Mouse (Mus musculus): ENCODE measurements around the gene 4931422A03Rik. TPM values are rescaled to one million over a fixed set of nuclear protein-coding genes. Genes with fewer than 3 reads are reported as not detected.
"Not testable (repeated sequence)": the region's sequence is repeated elsewhere in the genome, so short reads cannot be mapped to it uniquely, and the experiment has no call there.

4931422A03Rik gene
- polyA plus RNA-seq, 1 experiment from 2014 or later = 2.3 TPM

- no peak overlapping the region for H3K4me3 ChIP-seq (ENCODE audit: low read length)
- H3K27me3 ChIP-seq (replicated peaks; ENCODE audit: control insufficient read depth, insufficient read depth, low read length) = no peaks in the 10 kb centered on the region
- H3K9ac ChIP-seq (ENCODE audit: low read depth, low read length) = no peak overlapping the region
- no peak overlapping the region for H3K4me2 ChIP-seq (ENCODE audit: low read length)
- no peaks in the 10 kb centered on the region for H3K9me3 ChIP-seq (ENCODE audit: control insufficient read depth, low read length)
- H3K27ac ChIP-seq (ENCODE audit: low read depth, low read length) = no peak overlapping the region
- H3K4me1 ChIP-seq (ENCODE audit: control insufficient read depth, insufficient read depth, low read depth, low read length) = peaks cover 12% of the 10 kb centered on the region
- H3K36me3 ChIP-seq (ENCODE audit: control insufficient read depth, insufficient read depth, low read length) = peaks cover 12% of the 10 kb centered on the region
- ATAC-seq = no peak
- WGBS = 86% methylated on average over 3 of the region's 3 CpGs
Measured at GRCm38 (mm10) chr2:104032056-104032455, 3.9 kb upstream of the 4931422A03Rik start.

GRCm38 (mm10) chr2:104030381-104030780 lies 2.2 kb upstream of the 4931422A03Rik start:
- Histone ChIP-seq H3K27me3 (replicated peaks; ENCODE audit: control insufficient read depth, insufficient read depth, low read length) (no peaks in the 10 kb centered on the region), H3K9ac (ENCODE audit: low read depth, low read length) (no peak overlapping the region), H3K27ac (ENCODE audit: low read depth, low read length) (no peak overlapping the region), H3K36me3 (ENCODE audit: control insufficient read depth, insufficient read depth, low read length) (peaks cover 8% of the 10 kb centered on the region), H3K4me1 (ENCODE audit: control insufficient read depth, insufficient read depth, low read depth, low read length) (peaks cover 12% of the 10 kb centered on the region), H3K9me3 (ENCODE audit: control insufficient read depth, low read length) (no peaks in the 10 kb centered on the region), H3K4me2 (ENCODE audit: low read length) (no peak overlapping the region), H3K4me3 (ENCODE audit: low read length) (no peak overlapping the region)
- ATAC-seq = no peak
- WGBS = 89% methylated on average over 3 of the region's 3 CpGs

- no peak for ATAC-seq
- H3K9ac ChIP-seq (ENCODE audit: low read depth, low read length) = no peak overlapping the region
- 83% methylated on average over 2 of the region's 2 CpGs for WGBS
- H3K9me3 ChIP-seq (ENCODE audit: control insufficient read depth, low read length) = no peaks in the 10 kb centered on the region
- no peak overlapping the region for H3K27ac ChIP-seq (ENCODE audit: low read depth, low read length)
- no peaks in the 10 kb centered on the region for H3K27me3 ChIP-seq (replicated peaks; ENCODE audit: control insufficient read depth, insufficient read depth, low read length)
- H3K4me1 ChIP-seq (ENCODE audit: control insufficient read depth, insufficient read depth, low read depth, low read length) = peaks cover 12% of the 10 kb centered on the region
- peak overlapping the region; percentile 95 for H3K4me3 ChIP-seq (ENCODE audit: low read length)
- H3K36me3 ChIP-seq (ENCODE audit: control insufficient read depth, insufficient read depth, low read length) = peaks cover 5% of the 10 kb centered on the region
- peak overlapping the region; percentile 63 for H3K4me2 ChIP-seq (ENCODE audit: low read length)
Measured at GRCm38 (mm10) chr2:104029074-104029473, 913 bp upstream of the 4931422A03Rik start.

GRCm38 (mm10) chr2:104027458-104028138 lies 563 bp downstream of the 4931422A03Rik start, which contains the start of gene Fbxo3:
Gene Fbxo3, plus strand, starts transcription at chr2:104027721.
- 1% methylated on average over 40 of the region's 44 CpGs for WGBS
- Histone ChIP-seq H3K36me3 (ENCODE audit: control insufficient read depth, insufficient read depth, low read length) (no peaks in the 10 kb centered on the region; the same call in 1 of the 2 replicates), H3K9ac (ENCODE audit: low read depth, low read length) (peak within 1 kb of the TSS; percentile 97), H3K4me1 (ENCODE audit: control insufficient read depth, insufficient read depth, low read depth, low read length) (peaks cover 12% of the 10 kb centered on the region), H3K27me3 (replicated peaks; ENCODE audit: control insufficient read depth, insufficient read depth, low read length) (no peaks in the 10 kb centered on the region), H3K9me3 (ENCODE audit: control insufficient read depth, low read length) (no peaks in the 10 kb centered on the region), H3K27ac (ENCODE audit: low read depth, low read length) (peak within 1 kb of the TSS; percentile 83), H3K4me2 (ENCODE audit: low read length) (peak within 1 kb of the TSS; percentile 63), H3K4me3 (ENCODE audit: low read length) (peak within 1 kb of the TSS; percentile 95)
- ATAC-seq = peak; percentile 97

- Histone ChIP-seq H3K27ac (ENCODE audit: low read depth, low read length) (no peak overlapping the region), H3K9me3 (ENCODE audit: control insufficient read depth, low read length) (no peaks in the 10 kb centered on the region), H3K9ac (ENCODE audit: low read depth, low read length) (no peak overlapping the region), H3K4me3 (ENCODE audit: low read length) (no peak overlapping the region), H3K27me3 (replicated peaks; ENCODE audit: control insufficient read depth, insufficient read depth, low read length) (no peaks in the 10 kb centered on the region), H3K36me3 (ENCODE audit: control insufficient read depth, insufficient read depth, low read length) (no peaks in the 10 kb centered on the region), H3K4me2 (ENCODE audit: low read length) (no peak overlapping the region), H3K4me1 (ENCODE audit: control insufficient read depth, insufficient read depth, low read depth, low read length) (peaks cover 9% of the 10 kb centered on the region)
- WGBS = 87% methylated on average over 4 of the region's 4 CpGs
- ATAC-seq = no peak
Measured at GRCm38 (mm10) chr2:104024656-104025055, 3.5 kb downstream of the 4931422A03Rik start.

GRCm38 (mm10) chr2:104023096-104023495 lies 5.1 kb downstream of the 4931422A03Rik start:
- no peaks in the 10 kb centered on the region; the same call in 1 of the 2 replicates for H3K4me1 ChIP-seq (ENCODE audit: control insufficient read depth, insufficient read depth, low read depth, low read length)
- H3K36me3 ChIP-seq (ENCODE audit: control insufficient read depth, insufficient read depth, low read length) = no peaks in the 10 kb centered on the region
- WGBS = 91% methylated on average over 7 of the region's 7 CpGs
- H3K4me3 ChIP-seq (ENCODE audit: low read length) = no peak overlapping the region
- no peak overlapping the region for H3K4me2 ChIP-seq (ENCODE audit: low read length)
- ATAC-seq = no peak
- no peaks in the 10 kb centered on the region for H3K9me3 ChIP-seq (ENCODE audit: control insufficient read depth, low read length)
- H3K27me3 ChIP-seq (replicated peaks; ENCODE audit: control insufficient read depth, insufficient read depth, low read length) = no peaks in the 10 kb centered on the region
- H3K27ac ChIP-seq (ENCODE audit: low read depth, low read length) = no peak overlapping the region
- H3K9ac ChIP-seq (ENCODE audit: low read depth, low read length) = no peak overlapping the region

GRCm38 (mm10) chr2:104008853-104009252 lies 19.3 kb downstream of the 4931422A03Rik start:
- ATAC-seq; H3K36me3 ChIP-seq (ENCODE audit: control insufficient read depth, insufficient read depth, low read length): not testable (repeated sequence)

GRCm38 (mm10) chr2:104007793-104008519 lies 20.2 kb downstream of the 4931422A03Rik start:
- no peaks in the 10 kb centered on the region for H3K9me3 ChIP-seq (ENCODE audit: control insufficient read depth, low read length)
- no peaks in the 10 kb centered on the region for H3K27me3 ChIP-seq (replicated peaks; ENCODE audit: control insufficient read depth, insufficient read depth, low read length)
- ATAC-seq = no peak
- H3K4me1 ChIP-seq (ENCODE audit: control insufficient read depth, insufficient read depth, low read depth, low read length) = no peaks in the 10 kb centered on the region
- no peak overlapping the region for H3K27ac ChIP-seq (ENCODE audit: low read depth, low read length)
- no peaks in the 10 kb centered on the region for H3K36me3 ChIP-seq (ENCODE audit: control insufficient read depth, insufficient read depth, low read length)
- H3K4me3 ChIP-seq (ENCODE audit: low read length) = no peak overlapping the region
- H3K9ac ChIP-seq (ENCODE audit: low read depth, low read length) = no peak overlapping the region
- WGBS = 89% methylated on average over 7 of the region's 7 CpGs
- H3K4me2 ChIP-seq (ENCODE audit: low read length) = no peak overlapping the region

More at GRCm38 (mm10) chr2:104008853-104009252, 19.3 kb downstream of the 4931422A03Rik start:
- H3K27ac ChIP-seq (ENCODE audit: low read depth, low read length); H3K27me3 ChIP-seq (replicated peaks; ENCODE audit: control insufficient read depth, insufficient read depth, low read length); H3K9ac ChIP-seq (ENCODE audit: low read depth, low read length); H3K9me3 ChIP-seq (ENCODE audit: control insufficient read depth, low read length); H3K4me1 ChIP-seq (ENCODE audit: control insufficient read depth, insufficient read depth, low read depth, low read length); H3K4me3 ChIP-seq (ENCODE audit: low read length); H3K4me2 ChIP-seq (ENCODE audit: low read length): not testable (repeated sequence)
- 96% methylated on average over 3 of the region's 3 CpGs for WGBS

GRCm38 (mm10) chr2:104002711-104003413 lies 25.3 kb downstream of the 4931422A03Rik start:
- 35% methylated on average over 16 of the region's 16 CpGs for WGBS
- Histone ChIP-seq H3K4me3 (ENCODE audit: low read length) (no peak overlapping the region), H3K4me1 (ENCODE audit: control insufficient read depth, insufficient read depth, low read depth, low read length) (no peaks in the 10 kb centered on the region), H3K27me3 (replicated peaks; ENCODE audit: control insufficient read depth, insufficient read depth, low read length) (no peaks in the 10 kb centered on the region), H3K4me2 (ENCODE audit: low read length) (no peak overlapping the region), H3K9me3 (ENCODE audit: control insufficient read depth, low read length) (no peaks in the 10 kb centered on the region), H3K27ac (ENCODE audit: low read depth, low read length) (no peak overlapping the region), H3K36me3 (ENCODE audit: control insufficient read depth, insufficient read depth, low read length) (no peaks in the 10 kb centered on the region), H3K9ac (ENCODE audit: low read depth, low read length) (no peak overlapping the region)
- ATAC-seq = peak; percentile 80
